Mouse (Mus musculus) left cerebral cortex, adult 8-10 months (tissue): ENCODE measurements around the gene Maml2. TPM values are rescaled to one million over a fixed set of nuclear protein-coding genes. Genes with fewer than 3 reads are reported as not detected.

Experiments used
- DNase-seq, 2 experiments: peaks; one replicate each; pipeline ENCODE4 v3.0.0; 2022; ENCODE audit warnings: low spot score in 2 of 2
- total RNA-seq, 4 experiments: library from RNA; stranded (reverse); gene quantifications; 2 replicates each; pipeline ENCODE4 v1.2.4; 2022

Gene Maml2
- total RNA-seq, 4 experiments from 2014 or later: 8.4 to 9.7 (median 8.8) TPM

GRCm38 (mm10) chr9:13309807-13310206 lies 12.1 kb downstream of the Maml2 start:
- DNase-seq: no peak

- DNase-seq: no peak
These were observed 12.5 kb downstream of the Maml2 start for GRCm38 (mm10) chr9:13310236-13310635.

GRCm38 (mm10) chr9:13311094-13311493 lies 13.3 kb downstream of the Maml2 start:
- DNase-seq: no peak

GRCm38 (mm10) chr9:13313923-13314322 lies 16.2 kb downstream of the Maml2 start:
- no peak for DNase-seq

- DNase-seq: peak in 1 of 2 experiments; percentile 22
These were observed 16.8 kb downstream of the Maml2 start for GRCm38 (mm10) chr9:13314577-13315004.

- DNase-seq: no peak
These were observed 17.6 kb downstream of the Maml2 start for GRCm38 (mm10) chr9:13315393-13315792.

GRCm38 (mm10) chr9:13319566-13319965 lies 21.8 kb downstream of the Maml2 start:
- DNase-seq: no peak

- no peak for DNase-seq
These were observed 23.1 kb downstream of the Maml2 start for GRCm38 (mm10) chr9:13320800-13321364.

GRCm38 (mm10) chr9:13323074-13323473 lies 25.3 kb downstream of the Maml2 start:
- no peak for DNase-seq

GRCm38 (mm10) chr9:13323612-13324011 lies 25.9 kb downstream of the Maml2 start:
- DNase-seq: no peak

- DNase-seq: no peak
These were observed 116.5 kb downstream of the Maml2 start for GRCm38 (mm10) chr9:13414230-13414766.

GRCm38 (mm10) chr9:13425031-13425940 lies 127.5 kb downstream of the Maml2 start:
- DNase-seq: peak; percentile 7 to 41

GRCm38 (mm10) chr9:13429477-13430125 lies 131.8 kb downstream of the Maml2 start:
- no peak for DNase-seq

- no peak for DNase-seq
These were observed 132.5 kb downstream of the Maml2 start for GRCm38 (mm10) chr9:13430302-13430701.

- no peak for DNase-seq
These were observed 133.0 kb downstream of the Maml2 start for GRCm38 (mm10) chr9:13430744-13431143.

GRCm38 (mm10) chr9:13431646-13432045 lies 133.9 kb downstream of the Maml2 start:
- no peak for DNase-seq

- no peak for DNase-seq
These were observed 135.8 kb downstream of the Maml2 start for GRCm38 (mm10) chr9:13433501-13434090.

- no peak for DNase-seq
These were observed 143.2 kb downstream of the Maml2 start for GRCm38 (mm10) chr9:13440911-13441310.

GRCm38 (mm10) chr9:13442012-13442735 lies 144.4 kb downstream of the Maml2 start:
- no peak for DNase-seq

GRCm38 (mm10) chr9:13443484-13444211 lies 145.9 kb downstream of the Maml2 start:
- DNase-seq: no peak
